Mouse (Mus musculus) CH12.LX (cell line): ENCODE results near the gene Dock11. TPM values are rescaled to one million over a fixed set of nuclear protein-coding genes. Genes with fewer than 3 reads are reported as not detected.

Experiments used
- DNase-seq: peaks from one replicate; pipeline ENCODE4 v3.0.0-alpha.2; 2013; ENCODE audit errors: extremely low read depth
- H3K27ac ChIP-seq: 2 replicates; pipeline ENCODE4 v1.5.1; 2012; ENCODE audit warnings: low read depth, mild to moderate bottlenecking, control low read depth, moderate library complexity; ENCODE audit not compliant: insufficient read depth
- H3K27me3 ChIP-seq: replicated peaks from 2 replicates; pipeline ENCODE3; 2012; ENCODE audit warnings: inconsistent platforms
- H3K36me3 ChIP-seq, 2 experiments: replicated peaks in 1 of 2; 2 replicates each; pipeline versions ENCODE3 to v1.6.1; 2012; ENCODE audit warnings: inconsistent platforms in 1 of 2, low read length in 1 of 2, mild to moderate bottlenecking in 1 of 2, mixed read lengths in 1 of 2, moderate library complexity in 1 of 2; ENCODE audit not compliant: control insufficient read depth in 1 of 2, insufficient read depth in 1 of 2
- H3K4me1 ChIP-seq, 2 experiments: 2 replicates each; pipeline ENCODE4 v1.6.1; 2012; ENCODE audit warnings: inconsistent platforms in 1 of 2, moderate library complexity in 1 of 2; ENCODE audit not compliant: insufficient read depth in 2 of 2, control insufficient read depth in 1 of 2
- H3K4me2 ChIP-seq: 2 replicates; pipeline ENCODE4 v1.6.1; 2012; ENCODE audit warnings: low read depth, mild to moderate bottlenecking, control low read depth; ENCODE audit not compliant: poor library complexity, insufficient read depth, severe bottlenecking
- H3K4me3 ChIP-seq, 3 experiments: fragments of 150-350 bp in 1 of 3; sonication (generic) in 1 of 3; replicated peaks in 1 of 3; 2 replicates each; pipeline versions ENCODE3 to v1.5.1; 2011 to 2012; ENCODE audit warnings: low read depth in 2 of 3, low read length in 2 of 3, mild to moderate bottlenecking in 2 of 3, moderate library complexity in 2 of 3, control low read depth in 1 of 3, improper control_type of control experiment in 1 of 3, inconsistent platforms in 1 of 3, mixed read lengths in 1 of 3; ENCODE audit not compliant: poor library complexity in 1 of 3
- H3K79me2 ChIP-seq: replicated peaks from 2 replicates; pipeline ENCODE4 v1.6.1; 2012; ENCODE audit warnings: mild to moderate bottlenecking, moderate library complexity; ENCODE audit not compliant: control insufficient read depth, poor library complexity, insufficient read depth, severe bottlenecking; ENCODE audit errors: extremely low read depth
- H3K9ac ChIP-seq: 2 replicates; pipeline ENCODE4 v1.6.1; 2012; ENCODE audit warnings: low read depth, mild to moderate bottlenecking, control low read depth, moderate library complexity; ENCODE audit not compliant: insufficient read depth
- H3K9me3 ChIP-seq: replicated peaks from 2 replicates; pipeline ENCODE3; 2012; ENCODE audit warnings: low read length, inconsistent platforms, mixed read lengths
- BHLHE40 ChIP-seq: IDR thresholded peaks from 2 replicates; pipeline ENCODE4 v1.6.1; 2011; ENCODE audit warnings: mild to moderate bottlenecking, low read depth, low read length, improper control_type of control experiment
- CTCF ChIP-seq, 2 experiments: IDR thresholded peaks in 1 of 2; conservative IDR thresholded peaks in 1 of 2; 2 replicates each; pipeline ENCODE4 v1.5.1; 2011 to 2012; ENCODE audit warnings: low read depth in 2 of 2, low read length in 2 of 2, improper control_type of control experiment in 1 of 2, inconsistent platforms in 1 of 2, mild to moderate bottlenecking in 1 of 2, moderate library complexity in 1 of 2
- E2F4 ChIP-seq: IDR thresholded peaks from 2 replicates; pipeline ENCODE4 v1.6.1; 2011; ENCODE audit warnings: low read depth, low read length, improper control_type of control experiment; ENCODE audit not compliant: insufficient replicate concordance
- EP300 ChIP-seq: IDR thresholded peaks from 2 replicates; pipeline ENCODE4 v1.6.1; 2011; ENCODE audit warnings: low read length, improper control_type of control experiment
- HCFC1 ChIP-seq: IDR thresholded peaks from 2 replicates; pipeline ENCODE4 v1.6.1; 2012; ENCODE audit warnings: low read depth, mild to moderate bottlenecking, inconsistent platforms, low read length, improper control_type of control experiment
- IRF4 ChIP-seq: IDR thresholded peaks from 2 replicates; pipeline ENCODE4 v1.6.1; 2014; ENCODE audit warnings: low read depth, mild to moderate bottlenecking, inconsistent platforms, low read length, improper control_type of control experiment
- JUN ChIP-seq: IDR thresholded peaks from 2 replicates; pipeline ENCODE4 v1.6.1; 2011; ENCODE audit warnings: low read depth, mild to moderate bottlenecking, low read length, improper control_type of control experiment, moderate library complexity; ENCODE audit not compliant: insufficient read depth
- MAFK ChIP-seq: IDR thresholded peaks from 2 replicates; pipeline ENCODE4 v1.6.1; 2011; ENCODE audit warnings: low read length, improper control_type of control experiment; ENCODE audit not compliant: insufficient replicate concordance
- MAX ChIP-seq: IDR thresholded peaks from 2 replicates; pipeline ENCODE4 v1.6.1; 2011; ENCODE audit warnings: low read length, improper control_type of control experiment
- MAZ ChIP-seq: IDR thresholded peaks from 2 replicates; pipeline ENCODE4 v1.6.1; 2012; ENCODE audit warnings: low read depth, mild to moderate bottlenecking, inconsistent platforms, low read length, improper control_type of control experiment, moderate library complexity
- NELFE ChIP-seq: IDR thresholded peaks from 2 replicates; pipeline ENCODE4 v1.6.1; 2011; ENCODE audit warnings: low read depth, low read length, improper control_type of control experiment
- NRF1 ChIP-seq: IDR thresholded peaks from 2 replicates; pipeline ENCODE4 v1.6.1; 2014; ENCODE audit warnings: low read depth, mild to moderate bottlenecking, inconsistent platforms, low read length, improper control_type of control experiment, moderate library complexity
- PAX5 ChIP-seq: IDR thresholded peaks from 2 replicates; pipeline ENCODE4 v1.6.1; 2012; ENCODE audit warnings: low read length, inconsistent platforms, mixed read lengths
- POLR2A ChIP-seq: IDR thresholded peaks from 2 replicates; pipeline ENCODE4 v1.6.1; 2011; ENCODE audit warnings: low read depth, mild to moderate bottlenecking, improper control_type of control experiment, low read length
- POLR2AphosphoS2 ChIP-seq: IDR thresholded peaks from 2 replicates; pipeline ENCODE4 v1.6.1; 2011; ENCODE audit warnings: low read depth, low read length, improper control_type of control experiment
- RAD21 ChIP-seq: IDR thresholded peaks from 2 replicates; pipeline ENCODE4 v1.6.1; 2011; ENCODE audit warnings: low read depth, mild to moderate bottlenecking, low read length, improper control_type of control experiment, moderate library complexity
- RCOR1 ChIP-seq: conservative IDR thresholded peaks from 2 replicates; pipeline ENCODE4 v1.6.1; 2012; ENCODE audit warnings: low read depth, mild to moderate bottlenecking, inconsistent platforms, low read length, improper control_type of control experiment
- TBP ChIP-seq: conservative IDR thresholded peaks from 2 replicates; pipeline ENCODE4 v1.6.1; 2011; ENCODE audit warnings: low read depth, low read length, improper control_type of control experiment
- TCF12 ChIP-seq: IDR thresholded peaks from 2 replicates; pipeline ENCODE4 v1.6.1; 2014; ENCODE audit warnings: low read depth, mild to moderate bottlenecking, inconsistent platforms, low read length, improper control_type of control experiment
- UBTF ChIP-seq: IDR thresholded peaks from 2 replicates; pipeline ENCODE4 v1.6.1; 2012; ENCODE audit warnings: low read depth, mild to moderate bottlenecking, inconsistent platforms, low read length, improper control_type of control experiment, moderate library complexity
- USF2 ChIP-seq: conservative IDR thresholded peaks from 2 replicates; pipeline ENCODE4 v1.6.1; 2011; ENCODE audit warnings: low read depth, low read length, improper control_type of control experiment
- ZKSCAN1 ChIP-seq: IDR thresholded peaks from 2 replicates; pipeline ENCODE4 v1.6.1; 2012; ENCODE audit warnings: low read depth, inconsistent platforms, low read length, improper control_type of control experiment, borderline replicate concordance
- ZMIZ1 ChIP-seq: IDR thresholded peaks from 2 replicates; pipeline ENCODE4 v1.6.1; 2012; ENCODE audit warnings: low read depth, mild to moderate bottlenecking, inconsistent platforms, low read length, improper control_type of control experiment
- ZNF384 ChIP-seq: IDR thresholded peaks from 2 replicates; pipeline ENCODE4 v1.6.1; 2012; ENCODE audit warnings: low read depth, low read length, improper control_type of control experiment, inconsistent platforms
- dilution Hi-C: fragments of 300-500 bp; cut with MboI; formaldehyde crosslinking; loops from 2 replicates; pipeline ENCODE4 v1.14.3; 2020; ENCODE audit warnings: low sequenced_read_pairs; ENCODE audit not compliant: extremely low pct_unique_long_range_greater_than_20kb, extremely low pct_ligation_motif_present
- in situ Hi-C: fragments of 300-500 bp; cut with MboI; formaldehyde crosslinking; loops from 3 replicates; pipeline ENCODE4 v1.14.3; 2019; ENCODE audit warnings: low sequenced_read_pairs, low pct_ligation_motif_present, low pct_unique_long_range_greater_than_20kb, mixed read lengths
- polyA plus RNA-seq: library from polyadenylated mRNA; unstranded; fragments of >175 nt; gene quantifications from 2 replicates; pipeline ENCODE4 v1.2.1, GENCODE M21; 2012; ENCODE audit warnings: low read depth; ENCODE audit not compliant: insufficient read length
- total RNA-seq, 2 experiments: library from RNA; depleted of rRNA; stranded (reverse); fragments of 300-350 nt in 1 of 2; fragments of >200 nt in 1 of 2; gene quantifications; 2 replicates each; pipeline ENCODE4 v1.2.3; 2012 to 2014

Gene Dock11
- total and polyA plus RNA-seq, 3 experiments, result 25.4 to 47.6 (median 31.8) TPM

- dilution Hi-C loops, result no loop called here
- in situ Hi-C loops, result no loop called here
- Histone ChIP-seq H3K4me3 (no peak overlapping the region), H3K27ac (no peak overlapping the region), H3K4me2 (no peak overlapping the region), H3K79me2 (no peaks in the 10 kb centered on the region), H3K4me1 (no peaks in the 10 kb centered on the region), H3K9ac (no peak overlapping the region), H3K9me3 (no peaks in the 10 kb centered on the region), H3K27me3 (no peaks in the 10 kb centered on the region), H3K36me3 (peaks cover 4 to 25% of the 10 kb centered on the region in 2 experiments)
- TF ChIP-seq POLR2A (no peak), RCOR1 (no peak), ZKSCAN1 (no peak), MAFK (no peak), CTCF (conservative IDR thresholded peaks at IDR 0.05 in 1 of 2, IDR thresholded peaks at IDR 0.05 in 1 of 2; ENCODE audit: low read depth in 2 of 2, low read length in 2 of 2) (no peak)
- DNase-seq, result no peak
These were observed 80.6 kb downstream of the Dock11 start for GRCm38 (mm10) chrX:35969276-35969675.

GRCm38 (mm10) chrX:35976657-35977056 is 88.0 kb downstream of the Dock11 start:
- Histone ChIP-seq H3K27me3 (no peaks in the 10 kb centered on the region), H3K9ac (no peak overlapping the region), H3K4me1 (no peaks in the 10 kb centered on the region), H3K36me3 (peaks cover 14 to 37% of the 10 kb centered on the region in 2 experiments), H3K79me2 (no peaks in the 10 kb centered on the region), H3K4me2 (no peak overlapping the region), H3K9me3 (no peaks in the 10 kb centered on the region), H3K4me3 (no peak overlapping the region), H3K27ac (no peak overlapping the region)
- in situ Hi-C loops, result no loop called here
- no peak for DNase-seq
- dilution Hi-C loops, result no loop called here
- TF ChIP-seq ZNF384 (no peak), USF2 (no peak), BHLHE40 (no peak), E2F4 (no peak), POLR2AphosphoS2 (no peak), TCF12 (no peak), PAX5 (no peak), CTCF (conservative IDR thresholded peaks at IDR 0.05 in 1 of 2, IDR thresholded peaks at IDR 0.05 in 1 of 2; ENCODE audit: low read depth in 2 of 2, low read length in 2 of 2) (no peak), MAFK (no peak), HCFC1 (no peak)

GRCm38 (mm10) chrX:35987981-35988380 is 99.3 kb downstream of the Dock11 start:
- Histone ChIP-seq H3K27me3 (no peaks in the 10 kb centered on the region), H3K27ac (no peak overlapping the region), H3K9me3 (no peaks in the 10 kb centered on the region), H3K79me2 (no peaks in the 10 kb centered on the region), H3K4me2 (no peak overlapping the region), H3K4me3 (no peak overlapping the region), H3K4me1 (no peaks in the 10 kb centered on the region), H3K36me3 (peaks cover 2 to 49% of the 10 kb centered on the region in 2 experiments), H3K9ac (no peak overlapping the region)
- dilution Hi-C loops, result no loop called here
- in situ Hi-C loops, result no loop called here
- no peak for TF ChIP-seq RAD21
- TF ChIP-seq UBTF, result no peak
- no peak for TF ChIP-seq HCFC1
- TF ChIP-seq POLR2AphosphoS2, result no peak
- TF ChIP-seq JUN, result no peak
- TF ChIP-seq MAX, result no peak
- TF ChIP-seq CTCF (conservative IDR thresholded peaks at IDR 0.05 in 1 of 2, IDR thresholded peaks at IDR 0.05 in 1 of 2; ENCODE audit: low read depth in 2 of 2, low read length in 2 of 2), result no peak
- TF ChIP-seq PAX5, result no peak
- no peak for TF ChIP-seq NELFE
- no peak for TF ChIP-seq E2F4
- no peak for TF ChIP-seq NRF1
- no peak for TF ChIP-seq POLR2A
- TF ChIP-seq EP300, result no peak
- no peak for TF ChIP-seq TBP
- TF ChIP-seq IRF4, result no peak
- no peak for TF ChIP-seq ZMIZ1
- no peak for TF ChIP-seq MAZ
- DNase-seq, result no peak
